Mouse (Mus musculus) embryonic facial prominence, embryonic 10.5 days (tissue): ENCODE results near the gene Bmpr1a. TPM values are rescaled to one million over a fixed set of nuclear protein-coding genes. Genes with fewer than 3 reads are reported as not detected.

Experiments used
- DNase-seq: peaks from one replicate; pipeline ENCODE4 v3.0.0-alpha.2; 2017; ENCODE audit warnings: low spot score
- H3K27ac ChIP-seq: fragments of 300-500 bp; sonication (generic); replicated peaks from 2 replicates; pipeline ENCODE4 v1.5.1; 2016; ENCODE audit warnings: mild to moderate bottlenecking
- H3K27me3 ChIP-seq: fragments of 300-500 bp; sonication (generic); replicated peaks from 2 replicates; pipeline ENCODE4 v1.6.1; 2016; ENCODE audit warnings: low read depth, mild to moderate bottlenecking; ENCODE audit not compliant: poor library complexity, severe bottlenecking
- H3K36me3 ChIP-seq: fragments of 300-500 bp; sonication (generic); replicated peaks from 2 replicates; pipeline ENCODE4 v1.6.1; 2016; ENCODE audit warnings: mild to moderate bottlenecking, moderate library complexity
- H3K4me1 ChIP-seq: fragments of 300-500 bp; sonication (generic); 2 replicates; pipeline ENCODE4 v1.6.1; 2016
- H3K4me3 ChIP-seq: fragments of 300-500 bp; sonication (generic); 2 replicates; pipeline ENCODE4 v1.5.1; 2016; ENCODE audit warnings: mild to moderate bottlenecking, moderate library complexity
- H3K9me3 ChIP-seq: fragments of 300-500 bp; sonication (generic); 2 replicates; pipeline ENCODE4 v1.6.1; 2016; ENCODE audit warnings: mild to moderate bottlenecking
- WGBS: fragments of 180-500 bp; shearing (Covaris S2); methylation state at CpG from one replicate; pipeline ENCODE4 v1.1.7; 2016; 5-methylcytosine and 5-hydroxymethylcytosine counted together
- polyA plus RNA-seq: library from polyadenylated mRNA; unstranded; fragments of >200 nt; fragmentation: Nextera tagmentation; extraction: Ambion mirVana; gene quantifications from 2 replicates; pipeline ENCODE4 v1.2.1, GENCODE M21; 2016

Gene Bmpr1a
- polyA plus RNA-seq, 1 experiment from 2014 or later: 52.8 TPM

DNA sequence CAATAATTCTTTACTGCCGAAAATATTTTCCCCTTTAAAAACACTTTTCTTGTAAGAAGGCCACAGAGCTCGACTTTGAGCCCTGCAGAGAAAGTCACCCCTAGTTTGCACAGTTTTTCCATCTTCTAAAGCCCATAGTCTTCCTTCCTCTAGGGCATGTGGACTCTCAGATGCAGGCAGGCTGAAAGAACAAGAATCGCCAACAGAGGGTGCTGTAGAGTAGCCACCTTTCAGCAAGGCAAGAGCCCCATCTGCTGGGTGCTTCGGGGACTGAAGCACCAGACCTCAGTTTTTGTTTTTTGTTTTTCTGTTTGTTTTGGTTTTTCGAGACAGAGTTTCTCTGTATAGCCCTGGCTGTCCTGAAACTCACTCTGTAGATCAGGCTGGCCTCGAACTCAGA is 102.0 kb downstream of the Bmpr1a start:
- 55% methylated on average over 6 of the region's 6 CpGs for WGBS
- H3K27ac ChIP-seq: no peak overlapping the region
- H3K4me1 ChIP-seq: no peaks in the 10 kb centered on the region
- peaks cover 81% of the 10 kb centered on the region for H3K36me3 ChIP-seq
- no peaks in the 10 kb centered on the region for H3K27me3 ChIP-seq
- DNase-seq: peak; percentile 72
- H3K4me3 ChIP-seq: no peak overlapping the region
- H3K9me3 ChIP-seq: no peaks in the 10 kb centered on the region

DNA sequence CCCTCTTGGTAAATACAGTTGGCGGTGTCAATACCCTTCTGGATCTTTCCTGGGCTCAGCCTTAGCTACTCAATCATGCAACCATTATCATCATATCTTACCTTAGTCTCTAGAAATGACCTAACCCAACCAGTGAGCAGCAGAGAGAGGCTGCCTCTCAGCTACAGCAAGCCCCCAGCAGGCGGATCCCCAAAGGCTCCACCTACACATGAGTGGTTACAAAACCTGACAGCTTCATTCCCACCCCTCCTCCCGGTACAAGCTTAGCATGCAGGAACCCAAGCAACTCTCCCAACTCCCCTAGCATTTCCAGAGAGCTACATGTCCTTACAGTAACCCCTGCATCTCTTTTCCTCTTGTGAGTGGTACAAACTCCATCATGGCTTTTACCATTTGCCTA is 103.1 kb downstream of the Bmpr1a start:
- Histone ChIP-seq H3K9me3 (no peaks in the 10 kb centered on the region), H3K4me1 (no peaks in the 10 kb centered on the region), H3K36me3 (peaks cover 70% of the 10 kb centered on the region), H3K27me3 (no peaks in the 10 kb centered on the region), H3K27ac (no peak overlapping the region), H3K4me3 (no peak overlapping the region)
- 92% methylated on average over 3 of the region's 3 CpGs for WGBS
- no peak for DNase-seq

DNA sequence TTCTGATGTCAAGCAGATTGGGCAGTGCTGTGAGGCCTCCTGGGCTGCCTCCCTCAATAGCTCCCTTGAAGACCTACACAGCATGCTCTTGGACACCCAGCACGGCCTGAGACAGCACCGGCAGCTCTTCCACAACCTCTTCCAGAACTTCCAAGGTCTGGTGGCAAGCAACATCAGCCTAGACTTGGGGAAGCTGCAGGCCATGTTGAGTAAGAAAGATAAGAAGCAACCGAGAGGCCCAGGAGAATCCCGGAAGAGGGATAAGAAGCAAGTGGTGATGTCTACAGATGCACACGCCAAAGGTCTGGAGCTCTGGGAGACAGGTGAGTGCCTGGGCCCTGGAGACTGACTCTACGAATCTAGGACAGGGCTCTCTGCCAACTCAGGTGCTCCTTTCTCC is 103.8 kb downstream of the Bmpr1a start:
- H3K27ac ChIP-seq: no peak overlapping the region
- H3K4me1 ChIP-seq: no peaks in the 10 kb centered on the region
- peaks cover 62% of the 10 kb centered on the region for H3K36me3 ChIP-seq
- H3K4me3 ChIP-seq: no peak overlapping the region
- DNase-seq: no peak
- no peaks in the 10 kb centered on the region for H3K9me3 ChIP-seq
- WGBS: 91% methylated on average over 6 of the region's 6 CpGs
- no peaks in the 10 kb centered on the region for H3K27me3 ChIP-seq

GRCm38 (mm10) chr14:34398901-34399300 is 104.2 kb downstream of the Bmpr1a start:
- WGBS: 92% methylated on average over 21 of the region's 21 CpGs
- DNase-seq: no peak
- H3K36me3 ChIP-seq: peaks cover 58% of the 10 kb centered on the region

DNA sequence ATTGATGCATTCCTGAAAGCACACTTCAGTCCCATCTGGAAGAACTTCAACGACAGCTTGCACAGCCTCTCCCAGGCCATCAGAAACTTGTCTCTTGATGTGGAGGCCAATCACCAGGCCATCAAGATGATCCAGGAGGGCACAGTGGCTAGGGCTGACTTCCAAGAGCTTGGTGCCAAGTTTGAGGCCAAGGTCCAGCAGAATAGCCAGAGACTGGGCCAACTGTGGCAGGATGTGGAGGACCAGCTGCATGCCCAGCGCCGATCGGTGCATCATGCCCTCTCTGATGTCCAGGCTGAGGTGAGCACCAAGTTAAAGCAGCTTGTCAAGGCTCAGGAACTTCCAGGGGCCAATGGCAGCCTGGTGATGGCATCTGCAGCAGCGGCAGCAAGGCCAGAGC is 105.3 kb downstream of the Bmpr1a start:
- Histone ChIP-seq H3K36me3 (peaks cover 51% of the 10 kb centered on the region), H3K4me3 (no peak overlapping the region), H3K4me1 (0 out of 2 replicates have a peak, but pooled peaks cover 4% of the 10 kb centered on the region), H3K9me3 (no peaks in the 10 kb centered on the region), H3K27ac (no peak overlapping the region), H3K27me3 (no peaks in the 10 kb centered on the region)
- whole genome bisulfite sequencing: 91% methylated on average over 5 of the region's 5 CpGs
- DNase-seq: no peak

More at GRCm38 (mm10) chr14:34398901-34399300, 104.2 kb downstream of the Bmpr1a start:
- Histone ChIP-seq H3K27ac (no peak overlapping the region), H3K4me1 (0 out of 2 replicates have a peak, but pooled peaks cover 2% of the 10 kb centered on the region), H3K27me3 (no peaks in the 10 kb centered on the region), H3K4me3 (no peak overlapping the region), H3K9me3 (no peaks in the 10 kb centered on the region)

DNA sequence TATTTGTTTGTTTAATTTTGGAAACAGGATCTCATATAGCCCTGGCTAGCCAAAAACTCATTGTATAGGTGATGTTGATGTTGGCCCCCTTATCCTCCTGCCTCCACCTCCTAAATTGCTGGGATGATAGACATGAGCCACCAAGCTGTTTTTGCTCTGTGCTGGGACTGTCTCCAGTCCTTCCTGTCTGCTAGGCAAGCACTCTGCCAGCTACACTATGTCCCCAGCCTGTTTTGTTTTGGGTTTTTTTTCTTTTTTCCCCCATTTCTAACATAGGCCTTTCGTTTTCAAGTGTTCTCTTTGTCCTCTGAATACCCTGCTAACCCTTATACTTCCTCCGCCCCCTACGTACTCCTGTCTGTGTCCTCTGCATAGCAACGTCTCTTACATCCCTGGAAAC is 109.8 kb downstream of the Bmpr1a start:
- 72% methylated on average over 4 of the region's 4 CpGs for WGBS
- no peak for DNase-seq
- H3K9me3 ChIP-seq: peaks cover 4% of the 10 kb centered on the region; the same call in 1 of the 2 replicates
- H3K27me3 ChIP-seq: no peaks in the 10 kb centered on the region
- no peak overlapping the region for H3K4me3 ChIP-seq
- 0 out of 2 replicates have a peak, but pooled peaks cover 4% of the 10 kb centered on the region for H3K4me1 ChIP-seq
- peaks cover 13% of the 10 kb centered on the region for H3K36me3 ChIP-seq
- H3K27ac ChIP-seq: no peak overlapping the region

GRCm38 (mm10) chr14:34382921-34383704 is 120.0 kb downstream of the Bmpr1a start:
- no peaks in the 10 kb centered on the region for H3K27me3 ChIP-seq
- peaks cover 12% of the 10 kb centered on the region for H3K4me1 ChIP-seq
- no peak for DNase-seq
- WGBS: 91% methylated on average over 9 of the region's 9 CpGs
- no peak overlapping the region for H3K27ac ChIP-seq
- H3K9me3 ChIP-seq: 0 out of 2 replicates have a peak, but pooled peaks cover 2% of the 10 kb centered on the region
- H3K4me3 ChIP-seq: no peak overlapping the region
- no peaks in the 10 kb centered on the region for H3K36me3 ChIP-seq

DNA sequence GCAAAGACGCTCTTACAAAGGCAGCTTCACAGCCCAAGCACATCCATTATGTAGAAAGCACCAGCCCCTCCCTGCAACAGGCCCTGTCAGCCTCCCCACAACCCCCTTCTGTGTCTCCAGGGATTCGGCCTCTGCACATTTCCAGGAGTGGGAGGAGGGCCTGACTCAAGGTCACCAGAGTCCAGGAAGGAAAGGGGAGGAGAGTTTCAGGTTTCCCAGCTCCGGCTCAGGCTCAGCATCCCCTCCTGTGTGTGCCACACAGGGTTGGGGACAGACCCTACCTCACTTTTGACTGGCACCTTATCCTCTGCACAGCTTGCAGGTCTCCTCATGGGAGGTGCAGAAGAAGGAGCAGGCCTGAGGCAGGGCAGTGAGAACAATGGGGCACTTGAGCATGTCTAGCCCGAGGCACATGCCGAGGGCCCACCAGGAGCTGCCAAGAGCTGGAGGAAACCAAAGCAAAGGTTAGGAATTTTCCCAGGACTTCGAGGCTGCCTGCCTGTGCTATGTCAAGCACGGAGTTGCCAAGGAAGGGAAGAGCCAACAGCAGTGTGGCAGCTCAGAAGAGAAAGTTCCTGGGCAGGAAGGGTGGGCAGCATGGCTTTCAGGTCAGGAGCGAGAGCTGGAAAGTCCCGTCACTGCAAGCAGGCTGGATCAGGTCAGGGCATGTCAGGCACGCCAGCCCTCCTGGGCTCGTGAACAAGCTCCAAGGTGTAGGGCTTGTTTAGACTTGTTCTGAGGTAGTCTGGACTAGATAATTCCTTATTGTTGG is 124.4 kb downstream of the Bmpr1a start:
- peak; percentile 79 for DNase-seq
- Histone ChIP-seq H3K9me3 (0 out of 2 replicates have a peak, but pooled peaks cover 2% of the 10 kb centered on the region), H3K36me3 (no peaks in the 10 kb centered on the region), H3K4me1 (peaks cover 53% of the 10 kb centered on the region), H3K4me3 (peak overlapping the region; percentile 36), H3K27me3 (no peaks in the 10 kb centered on the region), H3K27ac (peak overlapping the region; percentile 87)
- 23% methylated on average over 11 of the region's 11 CpGs for WGBS

GRCm38 (mm10) chr14:34377121-34377520 is 126.0 kb downstream of the Bmpr1a start:
- H3K4me1 ChIP-seq: peaks cover 56% of the 10 kb centered on the region
- H3K27me3 ChIP-seq: no peaks in the 10 kb centered on the region
- H3K4me3 ChIP-seq: peak overlapping the region; percentile 14
- H3K27ac ChIP-seq: peak overlapping the region; percentile 72
- H3K9me3 ChIP-seq: no peaks in the 10 kb centered on the region
- H3K36me3 ChIP-seq: no peaks in the 10 kb centered on the region
- WGBS: 84% methylated on average over 4 of the region's 4 CpGs
- DNase-seq: no peak

- Histone ChIP-seq H3K4me3 (peak overlapping the region; percentile 14), H3K4me1 (peaks cover 56% of the 10 kb centered on the region), H3K27me3 (no peaks in the 10 kb centered on the region), H3K36me3 (no peaks in the 10 kb centered on the region), H3K9me3 (no peaks in the 10 kb centered on the region), H3K27ac (peak overlapping the region; percentile 72; the same call in 1 of the 2 replicates)
- 78% methylated on average over 5 of the region's 5 CpGs for WGBS
- peak; percentile 22 for DNase-seq
Observed at GRCm38 (mm10) chr14:34375941-34376340, 127.2 kb downstream of the Bmpr1a start.

- 77% methylated on average over 13 of the region's 13 CpGs for WGBS
- no peak for DNase-seq
- no peaks in the 10 kb centered on the region for H3K9me3 ChIP-seq
- H3K27me3 ChIP-seq: no peaks in the 10 kb centered on the region
- peak within 1 kb of the TSS; percentile 14 for H3K4me3 ChIP-seq
- no peaks in the 10 kb centered on the region for H3K36me3 ChIP-seq
- peak within 1 kb of the TSS; percentile 72; the same call in 1 of the 2 replicates for H3K27ac ChIP-seq
- H3K4me1 ChIP-seq: peaks cover 56% of the 10 kb centered on the region
Observed at GRCm38 (mm10) chr14:34375415-34375904, 127.7 kb downstream of the Bmpr1a start, which contains the start of gene Mmrn2. Gene Mmrn2 (plus strand): TSS chr14:34375465.

GRCm38 (mm10) chr14:34374577-34374976 is 128.6 kb downstream of the Bmpr1a start, which contains the start of gene Sncg:
Gene Sncg (minus strand): TSS chr14:34374789.
- no peaks in the 10 kb centered on the region for H3K27me3 ChIP-seq
- 72% methylated on average over 10 of the region's 10 CpGs for WGBS
- H3K27ac ChIP-seq: peak within 1 kb of the TSS; percentile 72
- peak within 1 kb of the TSS; percentile 14; the same call in 1 of the 2 replicates for H3K4me3 ChIP-seq
- H3K9me3 ChIP-seq: no peaks in the 10 kb centered on the region
- DNase-seq: no peak
- H3K4me1 ChIP-seq: peaks cover 56% of the 10 kb centered on the region
- no peaks in the 10 kb centered on the region for H3K36me3 ChIP-seq
